Mouse (Mus musculus): ENCODE measurements around the gene Arid1b. TPM values are rescaled to one million over a fixed set of nuclear protein-coding genes. Genes with fewer than 3 reads are reported as not detected.

Gene Arid1b
- polyA plus RNA-seq, 1 experiment from 2014 or later, result 9.6 TPM

GRCm38 (mm10) chr17:5275749-5276148 is 281.6 kb downstream of the Arid1b start:
- no peak overlapping the region for H3K9ac ChIP-seq (ENCODE audit: low read depth, low read length)
- no peaks in the 10 kb centered on the region for H3K9me3 ChIP-seq (ENCODE audit: control insufficient read depth, low read length)
- H3K4me3 ChIP-seq (ENCODE audit: low read length), result no peak overlapping the region
- no peaks in the 10 kb centered on the region for H3K36me3 ChIP-seq (ENCODE audit: control insufficient read depth, insufficient read depth, low read length)
- peaks cover 7% of the 10 kb centered on the region for H3K4me1 ChIP-seq (ENCODE audit: control insufficient read depth, insufficient read depth, low read depth, low read length)
- no peak for ATAC-seq
- H3K27ac ChIP-seq (ENCODE audit: low read depth, low read length), result no peak overlapping the region
- no peaks in the 10 kb centered on the region for H3K27me3 ChIP-seq (replicated peaks; ENCODE audit: control insufficient read depth, insufficient read depth, low read length)
- WGBS, result 90% methylated on average over 6 of the region's 6 CpGs
- no peak overlapping the region for H3K4me2 ChIP-seq (ENCODE audit: low read length)

GRCm38 (mm10) chr17:5277137-5277871 is 283.2 kb downstream of the Arid1b start:
- Histone ChIP-seq H3K27me3 (replicated peaks; ENCODE audit: control insufficient read depth, insufficient read depth, low read length) (no peaks in the 10 kb centered on the region), H3K4me3 (ENCODE audit: low read length) (no peak overlapping the region), H3K9me3 (ENCODE audit: control insufficient read depth, low read length) (no peaks in the 10 kb centered on the region), H3K9ac (ENCODE audit: low read depth, low read length) (no peak overlapping the region), H3K4me1 (ENCODE audit: control insufficient read depth, insufficient read depth, low read depth, low read length) (peaks cover 4% of the 10 kb centered on the region; the same call in 1 of the 2 replicates), H3K27ac (ENCODE audit: low read depth, low read length) (no peak overlapping the region), H3K4me2 (ENCODE audit: low read length) (no peak overlapping the region), H3K36me3 (ENCODE audit: control insufficient read depth, insufficient read depth, low read length) (no peaks in the 10 kb centered on the region)
- 90% methylated on average over 17 of the region's 17 CpGs for WGBS
- no peak for ATAC-seq

- Histone ChIP-seq H3K4me1 (ENCODE audit: control insufficient read depth, insufficient read depth, low read depth, low read length) (peaks cover 7% of the 10 kb centered on the region), H3K27me3 (replicated peaks; ENCODE audit: control insufficient read depth, insufficient read depth, low read length) (no peaks in the 10 kb centered on the region), H3K36me3 (ENCODE audit: control insufficient read depth, insufficient read depth, low read length) (no peaks in the 10 kb centered on the region), H3K4me3 (ENCODE audit: low read length) (no peak overlapping the region), H3K4me2 (ENCODE audit: low read length) (no peak overlapping the region), H3K9ac (ENCODE audit: low read depth, low read length) (no peak overlapping the region), H3K27ac (ENCODE audit: low read depth, low read length) (no peak overlapping the region), H3K9me3 (ENCODE audit: control insufficient read depth, low read length) (no peaks in the 10 kb centered on the region)
- WGBS, result 74% methylated on average over 4 of the region's 4 CpGs
- ATAC-seq, result no peak
Measured at GRCm38 (mm10) chr17:5280499-5281053, 286.4 kb downstream of the Arid1b start.

- peak; percentile 77 for ATAC-seq
- Histone ChIP-seq H3K4me1 (ENCODE audit: control insufficient read depth, insufficient read depth, low read depth, low read length) (peaks cover 27% of the 10 kb centered on the region), H3K27me3 (replicated peaks; ENCODE audit: control insufficient read depth, insufficient read depth, low read length) (no peaks in the 10 kb centered on the region), H3K4me3 (ENCODE audit: low read length) (no peak overlapping the region), H3K4me2 (ENCODE audit: low read length) (no peak overlapping the region), H3K9me3 (ENCODE audit: control insufficient read depth, low read length) (no peaks in the 10 kb centered on the region), H3K36me3 (ENCODE audit: control insufficient read depth, insufficient read depth, low read length) (no peaks in the 10 kb centered on the region), H3K9ac (ENCODE audit: low read depth, low read length) (no peak overlapping the region), H3K27ac (ENCODE audit: low read depth, low read length) (no peak overlapping the region)
- WGBS, result 55% methylated on average over 10 of the region's 10 CpGs
Measured at GRCm38 (mm10) chr17:5284783-5285182, 290.7 kb downstream of the Arid1b start.

GRCm38 (mm10) chr17:5285877-5286440 is 291.8 kb downstream of the Arid1b start:
- ATAC-seq, result peak; percentile 36
- peaks cover 1% of the 10 kb centered on the region for H3K36me3 ChIP-seq (ENCODE audit: control insufficient read depth, insufficient read depth, low read length)
- peak overlapping the region; percentile 12 for H3K4me2 ChIP-seq (ENCODE audit: low read length)
- H3K27me3 ChIP-seq (replicated peaks; ENCODE audit: control insufficient read depth, insufficient read depth, low read length), result no peaks in the 10 kb centered on the region
- H3K9ac ChIP-seq (ENCODE audit: low read depth, low read length), result peak overlapping the region; percentile 12; the same call in 1 of the 2 replicates
- no peak overlapping the region for H3K4me3 ChIP-seq (ENCODE audit: low read length)
- peaks cover 27% of the 10 kb centered on the region for H3K4me1 ChIP-seq (ENCODE audit: control insufficient read depth, insufficient read depth, low read depth, low read length)
- H3K27ac ChIP-seq (ENCODE audit: low read depth, low read length), result peak overlapping the region; percentile 46
- no peaks in the 10 kb centered on the region for H3K9me3 ChIP-seq (ENCODE audit: control insufficient read depth, low read length)
- 44% methylated on average over 13 of the region's 13 CpGs for WGBS

- Histone ChIP-seq H3K4me1 (ENCODE audit: control insufficient read depth, insufficient read depth, low read depth, low read length) (peaks cover 27% of the 10 kb centered on the region), H3K9ac (ENCODE audit: low read depth, low read length) (peak overlapping the region; percentile 12; the same call in 1 of the 2 replicates), H3K27me3 (replicated peaks; ENCODE audit: control insufficient read depth, insufficient read depth, low read length) (no peaks in the 10 kb centered on the region), H3K9me3 (ENCODE audit: control insufficient read depth, low read length) (no peaks in the 10 kb centered on the region), H3K4me2 (ENCODE audit: low read length) (peak overlapping the region; percentile 19), H3K27ac (ENCODE audit: low read depth, low read length) (peak overlapping the region; percentile 46), H3K4me3 (ENCODE audit: low read length) (no peak overlapping the region), H3K36me3 (ENCODE audit: control insufficient read depth, insufficient read depth, low read length) (peaks cover 8% of the 10 kb centered on the region)
- ATAC-seq, result peak; percentile 76
- WGBS, result 37% methylated on average over 15 of the region's 15 CpGs
Measured at GRCm38 (mm10) chr17:5286571-5287209, 292.6 kb downstream of the Arid1b start.

- H3K9me3 ChIP-seq (ENCODE audit: control insufficient read depth, low read length), result no peaks in the 10 kb centered on the region
- H3K36me3 ChIP-seq (ENCODE audit: control insufficient read depth, insufficient read depth, low read length), result peaks cover 8% of the 10 kb centered on the region
- no peaks in the 10 kb centered on the region for H3K27me3 ChIP-seq (replicated peaks; ENCODE audit: control insufficient read depth, insufficient read depth, low read length)
- H3K4me2 ChIP-seq (ENCODE audit: low read length), result no peak overlapping the region; the same call in 1 of the 2 replicates
- no peak overlapping the region for H3K9ac ChIP-seq (ENCODE audit: low read depth, low read length)
- peak overlapping the region; percentile 45; the same call in 1 of the 2 replicates for H3K27ac ChIP-seq (ENCODE audit: low read depth, low read length)
- no peak overlapping the region for H3K4me3 ChIP-seq (ENCODE audit: low read length)
- ATAC-seq, result no peak; the same call in 1 of the 2 replicates
- WGBS, result 61% methylated on average over 4 of the region's 4 CpGs
- peaks cover 27% of the 10 kb centered on the region for H3K4me1 ChIP-seq (ENCODE audit: control insufficient read depth, insufficient read depth, low read depth, low read length)
Measured at GRCm38 (mm10) chr17:5287210-5287591, 293.1 kb downstream of the Arid1b start.

GRCm38 (mm10) chr17:5287641-5288040 is 293.5 kb downstream of the Arid1b start:
- Histone ChIP-seq H3K36me3 (ENCODE audit: control insufficient read depth, insufficient read depth, low read length) (peaks cover 8% of the 10 kb centered on the region), H3K27ac (ENCODE audit: low read depth, low read length) (no peak overlapping the region), H3K9me3 (ENCODE audit: control insufficient read depth, low read length) (no peaks in the 10 kb centered on the region), H3K4me1 (ENCODE audit: control insufficient read depth, insufficient read depth, low read depth, low read length) (peaks cover 27% of the 10 kb centered on the region), H3K4me2 (ENCODE audit: low read length) (no peak overlapping the region), H3K9ac (ENCODE audit: low read depth, low read length) (no peak overlapping the region), H3K4me3 (ENCODE audit: low read length) (no peak overlapping the region), H3K27me3 (replicated peaks; ENCODE audit: control insufficient read depth, insufficient read depth, low read length) (no peaks in the 10 kb centered on the region)
- WGBS, result 62% methylated on average over 9 of the region's 9 CpGs
- ATAC-seq, result no peak

Measured in hindbrain, embryonic 16.5 days (tissue).